Mouse (Mus musculus) neural tube, embryonic 12.5 days (tissue): Measurements from ENCODE around the gene Thap4. TPM values are rescaled to one million over a fixed set of nuclear protein-coding genes. Genes with fewer than 3 reads are reported as not detected.
A peak's percentile ranks its signal among the peaks of the same experiment; 100 is the strongest.
"Not testable (repeated sequence)": the region's sequence is repeated elsewhere in the genome, so short reads cannot be mapped to it uniquely, and the experiment has no call there.

Source experiments
- ATAC-seq: fragments of 200-750 bp; cut with Nextera tagmentation; 2 replicates; pipeline ENCODE4 v1.8.0; 2017; ENCODE audit warnings: low read depth, mild to moderate bottlenecking, moderate TSS enrichment, moderate library complexity; ENCODE audit not compliant: low FRiP score
- H3K27ac ChIP-seq: fragments of 300-500 bp; sonication (generic); 2 replicates; pipeline ENCODE4 v1.5.1; 2016
- H3K27me3 ChIP-seq: fragments of 300-500 bp; sonication (generic); replicated peaks from 2 replicates; pipeline ENCODE4 v1.6.1; 2016; ENCODE audit warnings: mild to moderate bottlenecking
- H3K36me3 ChIP-seq: fragments of 300-500 bp; sonication (generic); 2 replicates; pipeline ENCODE4 v1.6.1; 2016; ENCODE audit warnings: mild to moderate bottlenecking
- H3K4me1 ChIP-seq: fragments of 300-500 bp; sonication (generic); 2 replicates; pipeline ENCODE4 v1.6.1; 2016
- H3K4me2 ChIP-seq: fragments of 300-500 bp; sonication (generic); replicated peaks from 2 replicates; pipeline ENCODE4 v1.6.1; 2016; ENCODE audit warnings: mild to moderate bottlenecking
- H3K4me3 ChIP-seq: fragments of 300-500 bp; sonication (generic); 2 replicates; pipeline ENCODE4 v1.5.1; 2016
- H3K9ac ChIP-seq: fragments of 300-500 bp; sonication (generic); 2 replicates; pipeline ENCODE4 v1.6.1; 2016; ENCODE audit warnings: mild to moderate bottlenecking
- H3K9me3 ChIP-seq: fragments of 300-500 bp; sonication (generic); 2 replicates; pipeline ENCODE4 v1.6.1; 2016; ENCODE audit warnings: mild to moderate bottlenecking
- WGBS: fragments of 180-500 bp; shearing (Covaris S2); methylation state at CpG from one replicate; pipeline ENCODE4 v1.1.7; 2016; 5-methylcytosine and 5-hydroxymethylcytosine counted together
- polyA plus RNA-seq: library from polyadenylated mRNA; unstranded; fragments of >200 nt; fragmentation: Nextera tagmentation; extraction: Ambion mirVana; gene quantifications from 2 replicates; pipeline ENCODE4 v1.2.1, GENCODE M21; 2016

Gene Thap4
- polyA plus RNA-seq, 1 experiment from 2014 or later = 36.7 TPM

GRCm38 (mm10) chr1:93686961-93687320 is 67.7 kb downstream of the Thap4 start:
- Histone ChIP-seq H3K4me1 (peaks cover 9% of the 10 kb centered on the region), H3K27me3 (peaks cover 8% of the 10 kb centered on the region), H3K4me2 (peak overlapping the region; percentile 81), H3K4me3 (peak overlapping the region; percentile 49), H3K9ac (peak overlapping the region; percentile 60; the same call in 1 of the 2 replicates), H3K9me3 (no peaks in the 10 kb centered on the region), H3K27ac (no peak overlapping the region), H3K36me3 (no peaks in the 10 kb centered on the region; the same call in 1 of the 2 replicates)
- 19% methylated on average over 3 of the region's 3 CpGs for WGBS
- no peak for ATAC-seq

- Histone ChIP-seq H3K9ac (peak overlapping the region; percentile 60), H3K4me1 (peaks cover 9% of the 10 kb centered on the region), H3K36me3 (no peaks in the 10 kb centered on the region; the same call in 1 of the 2 replicates), H3K4me2 (peak overlapping the region; percentile 81), H3K4me3 (peak overlapping the region; percentile 49), H3K9me3 (no peaks in the 10 kb centered on the region), H3K27me3 (peaks cover 8% of the 10 kb centered on the region), H3K27ac (no peak overlapping the region)
- WGBS = 1% methylated on average over 51 of the region's 51 CpGs
- peak; percentile 91 for ATAC-seq
Measured at GRCm38 (mm10) chr1:93686245-93686960, 68.3 kb downstream of the Thap4 start.

GRCm38 (mm10) chr1:93685401-93686244 is 69.0 kb downstream of the Thap4 start, which contains the start of gene Bok:
Gene Bok, plus strand, starts transcription at chr1:93685660.
- Histone ChIP-seq H3K27me3 (peaks cover 8% of the 10 kb centered on the region), H3K4me3 (peak within 1 kb of the TSS; percentile 49), H3K4me2 (peak within 1 kb of the TSS; percentile 81), H3K9ac (peak within 1 kb of the TSS; percentile 60), H3K9me3 (no peaks in the 10 kb centered on the region), H3K36me3 (no peaks in the 10 kb centered on the region; the same call in 1 of the 2 replicates), H3K27ac (no peak within 1 kb of the TSS), H3K4me1 (peaks cover 9% of the 10 kb centered on the region)
- under 1% methylated on average over 78 of the region's 78 CpGs for WGBS
- peak; percentile 49 for ATAC-seq

- Histone ChIP-seq H3K4me1 (no peaks in the 10 kb centered on the region), H3K4me2 (no peak overlapping the region), H3K9ac (no peak overlapping the region), H3K4me3 (no peak overlapping the region), H3K36me3 (no peaks in the 10 kb centered on the region), H3K27me3 (peaks cover under 1% of the 10 kb centered on the region; the same call in 1 of the 2 replicates), H3K27ac (no peak overlapping the region), H3K9me3 (no peaks in the 10 kb centered on the region)
- ATAC-seq = no peak
- WGBS = 76% methylated on average over 7 of the region's 7 CpGs
Measured at GRCm38 (mm10) chr1:93679889-93680568, 74.6 kb downstream of the Thap4 start.

GRCm38 (mm10) chr1:93678386-93678785 is 76.3 kb downstream of the Thap4 start:
- H3K36me3 ChIP-seq = no peaks in the 10 kb centered on the region
- no peak overlapping the region for H3K9ac ChIP-seq
- H3K27me3 ChIP-seq = no peaks in the 10 kb centered on the region
- 64% methylated on average over 2 of the region's 2 CpGs for WGBS
- H3K9me3 ChIP-seq = no peaks in the 10 kb centered on the region
- no peak overlapping the region for H3K4me2 ChIP-seq
- H3K4me3 ChIP-seq = no peak overlapping the region
- ATAC-seq = no peak
- H3K4me1 ChIP-seq = no peaks in the 10 kb centered on the region
- no peak overlapping the region for H3K27ac ChIP-seq

GRCm38 (mm10) chr1:93672682-93673081 is 82.0 kb downstream of the Thap4 start:
- Histone ChIP-seq H3K4me2 (no peak overlapping the region), H3K36me3 (no peaks in the 10 kb centered on the region), H3K4me3 (no peak overlapping the region), H3K9ac (no peak overlapping the region), H3K9me3 (no peaks in the 10 kb centered on the region), H3K27me3 (no peaks in the 10 kb centered on the region), H3K4me1 (peaks cover 8% of the 10 kb centered on the region; the same call in 1 of the 2 replicates), H3K27ac (no peak overlapping the region)
- ATAC-seq = no peak
- WGBS = 90% methylated on average over 5 of the region's 5 CpGs

GRCm38 (mm10) chr1:93669941-93670340 is 84.7 kb downstream of the Thap4 start:
- Histone ChIP-seq H3K36me3 (no peaks in the 10 kb centered on the region), H3K4me2 (no peak overlapping the region), H3K4me1 (peaks cover 8% of the 10 kb centered on the region; the same call in 1 of the 2 replicates), H3K27ac (no peak overlapping the region), H3K9ac (no peak overlapping the region), H3K27me3 (no peaks in the 10 kb centered on the region), H3K4me3 (no peak overlapping the region), H3K9me3 (no peaks in the 10 kb centered on the region)
- no peak for ATAC-seq

GRCm38 (mm10) chr1:93668791-93669548 is 85.7 kb downstream of the Thap4 start:
- H3K27me3 ChIP-seq = no peaks in the 10 kb centered on the region
- H3K9ac ChIP-seq = peak overlapping the region; percentile 47
- peaks cover 8% of the 10 kb centered on the region; the same call in 1 of the 2 replicates for H3K4me1 ChIP-seq
- no peaks in the 10 kb centered on the region for H3K9me3 ChIP-seq
- peak overlapping the region; percentile 32 for H3K4me3 ChIP-seq
- no peaks in the 10 kb centered on the region for H3K36me3 ChIP-seq
- peak; percentile 88 for ATAC-seq
- WGBS = 10% methylated on average over 17 of the region's 17 CpGs
- no peak overlapping the region; the same call in 1 of the 2 replicates for H3K27ac ChIP-seq
- H3K4me2 ChIP-seq = peak overlapping the region; percentile 63

GRCm38 (mm10) chr1:93667760-93668400 is 86.8 kb downstream of the Thap4 start:
- no peak overlapping the region for H3K4me2 ChIP-seq
- H3K9me3 ChIP-seq = no peaks in the 10 kb centered on the region
- no peaks in the 10 kb centered on the region for H3K27me3 ChIP-seq
- no peaks in the 10 kb centered on the region for H3K36me3 ChIP-seq
- 28% methylated on average over 13 of the region's 13 CpGs for WGBS
- H3K4me3 ChIP-seq = no peak overlapping the region
- ATAC-seq = no peak
- H3K9ac ChIP-seq = no peak overlapping the region
- H3K4me1 ChIP-seq = peaks cover 8% of the 10 kb centered on the region; the same call in 1 of the 2 replicates
- no peak overlapping the region for H3K27ac ChIP-seq

- not testable (repeated sequence) for H3K4me1 ChIP-seq, H3K9me3 ChIP-seq, ATAC-seq, H3K36me3 ChIP-seq, H3K27me3 ChIP-seq, H3K27ac ChIP-seq, H3K4me3 ChIP-seq, H3K4me2 ChIP-seq, H3K9ac ChIP-seq
Measured at GRCm38 (mm10) chr1:93658559-93658958, 96.1 kb downstream of the Thap4 start, which contains the start of gene Stk25. Gene Stk25, minus strand, starts transcription at chr1:93658659.

- no peak for ATAC-seq
- H3K4me1 ChIP-seq = no peaks in the 10 kb centered on the region
- no peaks in the 10 kb centered on the region for H3K27me3 ChIP-seq
- WGBS = 88% methylated on average over 5 of the region's 5 CpGs
- H3K4me3 ChIP-seq = no peak overlapping the region
- H3K36me3 ChIP-seq = no peaks in the 10 kb centered on the region
- no peak overlapping the region for H3K4me2 ChIP-seq
- no peaks in the 10 kb centered on the region for H3K9me3 ChIP-seq
- no peak overlapping the region for H3K27ac ChIP-seq
- no peak overlapping the region for H3K9ac ChIP-seq
Measured at GRCm38 (mm10) chr1:93657025-93657360, 97.7 kb downstream of the Thap4 start.
